Mouse (Mus musculus) left cerebral cortex, adult 11 months (tissue): ENCODE measurements around the gene 4930550C14Rik.
A peak's percentile ranks its signal among the peaks of the same experiment; 100 is the strongest.

ENCODE experiments used
- DNase-seq: peaks from one replicate; pipeline ENCODE4 v3.0.0; 2022; ENCODE audit warnings: low spot score

4930550C14Rik gene

DNA sequence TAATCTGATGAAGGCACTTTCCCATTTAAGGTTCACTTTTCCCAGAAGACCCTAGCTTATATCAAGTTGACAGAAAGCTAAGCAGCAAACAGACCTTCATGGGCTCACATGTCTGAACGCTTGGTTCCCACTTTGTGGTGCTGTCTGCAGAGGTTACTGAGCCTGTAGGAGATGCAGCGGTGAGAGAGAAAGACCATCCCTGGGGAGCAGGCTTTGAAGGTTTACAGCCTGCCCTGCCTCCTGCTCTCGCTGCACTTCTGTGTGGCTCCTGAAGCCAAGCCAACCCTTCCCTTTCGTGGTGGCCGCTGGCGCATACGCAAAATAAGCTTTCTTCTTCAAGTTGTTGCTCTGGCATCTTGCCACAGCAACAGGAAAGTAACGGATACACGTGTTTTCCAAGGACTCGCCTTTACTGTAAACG is at the start of gene 4930550C14Rik:
Gene 4930550C14Rik, plus strand, starts transcription at position 35 of the 421 bp plus-strand sequence.
- DNase-seq = no peak

DNA sequence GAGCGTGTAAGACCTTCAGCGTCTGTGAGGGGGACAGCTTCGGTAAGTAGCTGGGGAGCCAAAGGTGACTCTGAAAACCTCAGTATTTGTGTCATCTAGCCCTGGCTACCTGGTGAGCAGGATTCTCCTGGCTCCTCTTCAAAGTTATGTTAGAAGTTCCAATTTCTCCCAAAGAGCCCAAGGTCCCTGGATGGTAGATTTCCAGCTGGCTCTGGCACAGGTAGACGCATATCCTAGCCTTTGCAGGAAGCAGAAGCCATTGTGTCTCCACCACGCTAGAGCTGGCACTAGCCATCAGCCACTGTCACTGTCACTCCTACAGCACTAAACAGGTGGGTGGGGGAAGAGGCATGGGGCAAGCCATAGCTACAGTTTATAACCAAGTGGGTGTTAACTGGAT is 49.0 kb upstream of the 4930550C14Rik start:
- DNase-seq = no peak

DNA sequence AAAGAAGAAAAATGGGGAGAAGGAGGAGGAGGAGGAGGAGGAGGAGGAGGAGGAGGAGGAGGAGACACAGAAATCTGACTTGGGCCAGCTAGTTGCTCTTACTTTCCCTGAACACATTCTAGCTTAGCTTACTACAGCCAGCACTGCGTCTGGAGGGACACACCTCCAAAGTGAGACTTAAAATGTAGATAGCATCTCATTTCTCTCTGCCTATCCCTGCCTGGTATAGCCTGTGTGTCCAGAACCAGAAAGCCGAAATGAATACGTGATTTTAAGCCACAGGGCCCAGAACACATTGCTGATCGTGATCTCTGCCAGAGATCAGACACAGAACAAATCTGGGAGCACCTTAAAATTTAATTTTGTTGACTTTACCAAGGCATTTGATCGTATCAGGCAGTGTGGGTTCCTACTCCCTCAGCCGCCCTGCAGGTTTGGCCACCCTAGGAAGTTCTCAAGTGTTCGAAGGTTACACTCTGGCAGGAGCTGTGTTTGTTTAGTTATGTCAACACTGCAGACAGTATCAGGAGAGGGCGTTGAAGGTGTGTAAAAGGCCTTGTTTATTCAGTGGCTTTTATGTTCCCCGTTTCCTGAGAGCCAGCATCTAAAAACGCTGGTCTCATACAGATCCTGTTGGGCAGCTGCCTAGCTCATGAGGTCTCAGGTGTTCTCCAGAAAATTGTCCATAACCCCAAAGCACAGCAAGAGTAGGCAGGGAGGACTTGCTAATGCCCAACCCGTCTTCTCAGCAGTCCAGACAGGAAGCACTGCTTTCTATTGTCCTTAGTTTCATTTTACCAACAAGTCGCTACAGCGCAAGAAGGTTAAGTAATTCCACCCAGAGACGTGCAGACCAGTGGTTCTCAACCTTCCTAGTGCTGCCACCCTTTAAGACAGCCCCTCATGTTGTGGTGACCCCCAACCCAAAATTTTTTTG is 45.6 kb upstream of the 4930550C14Rik start:
- no peak for DNase-seq

DNA sequence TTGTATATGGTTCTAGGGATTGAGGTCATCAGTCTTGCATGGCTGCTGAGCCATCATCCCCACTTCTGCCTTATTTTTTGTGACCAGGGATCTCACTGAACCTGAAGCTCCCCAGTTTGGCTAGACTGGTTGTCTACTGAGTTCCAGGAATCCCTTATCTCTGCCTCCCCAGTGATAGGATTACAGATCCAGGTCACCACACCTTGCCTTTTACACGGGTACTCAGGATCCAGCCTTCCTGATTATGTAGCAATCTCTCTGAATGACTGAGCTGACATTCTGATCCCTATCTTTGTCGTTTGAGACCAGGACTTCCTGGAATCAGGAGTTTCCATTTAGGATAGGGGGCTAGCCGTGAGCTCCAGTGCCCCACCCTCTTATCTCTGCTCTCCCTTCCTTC is 30.8 kb upstream of the 4930550C14Rik start:
- DNase-seq = no peak

DNA sequence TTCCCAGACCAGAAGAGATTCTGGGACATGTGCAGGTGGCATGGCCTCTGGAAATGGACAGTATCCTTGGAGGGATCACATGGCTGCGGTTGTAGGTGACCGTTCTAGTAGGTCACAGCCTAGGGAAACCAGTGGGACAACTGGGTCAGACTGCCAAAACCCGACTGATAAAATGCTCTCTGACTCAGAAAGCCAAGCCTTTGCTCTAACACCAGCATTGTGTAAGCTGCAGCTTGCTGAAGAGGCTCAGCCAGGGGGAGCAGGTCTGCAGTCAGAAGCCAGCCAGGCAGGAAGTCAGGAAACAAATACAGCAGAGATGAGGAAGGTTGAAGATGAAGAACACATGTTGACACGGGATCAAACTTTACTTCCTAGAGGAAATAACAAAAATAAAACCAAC is 26.2 kb upstream of the 4930550C14Rik start:
- no peak for DNase-seq

DNA sequence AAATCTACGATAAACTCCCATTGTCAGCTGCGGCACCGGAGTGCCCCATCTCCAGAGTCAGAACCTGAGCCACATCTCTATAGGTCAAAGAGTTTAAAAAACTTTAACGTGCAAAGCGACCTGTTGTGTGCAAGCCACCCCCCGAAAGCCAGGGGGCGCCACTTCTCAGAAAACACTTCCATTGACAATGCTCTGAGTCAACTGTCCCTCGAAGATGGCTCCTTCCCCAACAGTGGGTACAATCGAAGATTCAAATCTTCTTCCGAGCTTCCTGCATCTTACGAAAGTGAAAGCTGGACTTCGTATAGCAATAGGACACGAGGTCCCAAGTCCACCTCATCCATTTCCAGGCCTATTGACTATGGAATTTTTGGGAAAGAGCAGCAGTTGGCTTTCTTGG is 25.3 kb upstream of the 4930550C14Rik start:
- no peak for DNase-seq

DNA sequence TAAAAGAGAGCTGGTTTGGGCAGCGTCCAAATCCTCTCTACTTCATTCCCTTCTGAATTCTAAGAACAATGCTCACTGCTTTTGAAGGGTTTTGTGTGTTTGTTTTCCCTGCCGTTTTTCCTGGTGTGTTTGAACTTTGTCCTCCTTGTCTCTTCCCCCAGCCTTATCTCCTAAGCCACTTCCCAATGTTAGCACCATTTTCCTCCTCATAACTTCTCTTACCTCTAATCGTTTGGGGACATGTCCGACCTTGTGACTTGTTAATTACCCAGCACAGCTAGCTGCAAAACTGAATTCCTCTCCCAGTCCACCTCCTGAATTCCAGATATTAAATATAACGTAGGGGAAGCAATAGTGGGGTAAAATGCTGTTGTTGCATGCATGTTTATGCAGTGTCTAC is 24.5 kb upstream of the 4930550C14Rik start:
- no peak for DNase-seq

DNA sequence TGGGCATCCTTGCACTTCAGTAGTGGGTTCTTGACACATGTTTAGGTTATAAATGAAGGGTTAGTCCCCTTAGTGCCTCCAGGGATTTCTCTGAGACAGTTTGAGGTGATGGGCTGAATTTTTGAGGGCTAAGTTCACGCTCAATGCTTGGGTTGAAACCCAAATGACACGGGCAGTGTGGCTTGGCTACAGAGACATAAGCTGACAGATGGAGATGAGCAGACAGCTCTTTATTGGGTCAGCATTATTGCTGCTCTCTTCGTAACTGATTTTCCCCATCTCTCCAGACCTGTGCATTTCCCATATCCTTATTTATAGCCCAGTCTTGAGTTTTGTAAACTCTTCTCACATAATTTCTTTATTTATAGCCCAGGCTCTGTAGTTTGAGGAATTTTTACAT is 24.0 kb upstream of the 4930550C14Rik start:
- DNase-seq = no peak

DNA sequence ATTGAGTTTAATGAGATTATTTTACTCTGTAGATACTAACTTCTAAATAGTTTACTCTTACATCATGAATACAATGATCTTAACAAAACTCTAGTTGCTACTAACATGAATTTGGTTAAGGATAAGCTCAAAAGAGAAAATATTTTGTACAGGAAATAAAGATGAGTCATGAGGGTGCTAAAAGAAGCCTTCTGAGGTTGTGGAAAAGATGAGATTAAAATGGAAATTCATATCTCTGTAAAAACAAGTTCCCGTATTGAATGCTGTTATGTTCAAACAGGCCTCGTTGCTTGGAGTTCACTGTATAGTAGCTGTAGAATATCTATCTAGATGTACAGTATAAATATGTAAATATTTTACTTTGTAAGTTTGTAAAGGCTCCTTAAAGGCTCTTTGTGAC is 21.5 kb upstream of the 4930550C14Rik start:
- no peak for DNase-seq

DNA sequence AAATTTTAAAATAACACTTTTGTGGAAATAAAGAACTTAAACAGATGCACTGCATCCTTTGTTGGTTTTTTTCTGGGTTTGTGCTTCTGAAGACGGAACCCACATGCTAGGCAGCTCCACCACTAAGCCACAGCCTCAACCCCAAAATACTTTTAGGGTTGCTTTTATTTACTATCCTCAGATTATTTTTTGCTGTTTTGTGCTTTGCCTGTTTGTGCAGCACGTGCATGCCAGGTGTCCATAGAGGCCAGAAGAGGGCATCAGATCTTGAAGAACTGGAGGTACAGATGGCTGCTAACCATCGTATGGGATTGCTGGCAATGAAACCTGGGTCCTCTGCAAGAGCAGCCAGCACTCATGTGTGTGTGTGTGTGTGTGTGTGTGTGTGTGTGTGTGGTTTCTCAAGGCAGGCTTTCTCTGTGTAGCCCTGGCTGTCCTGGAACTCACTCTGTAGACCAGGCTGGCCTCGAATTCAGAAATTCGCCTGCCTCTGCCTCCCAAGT is 21.0 kb upstream of the 4930550C14Rik start:
- no peak for DNase-seq

DNA sequence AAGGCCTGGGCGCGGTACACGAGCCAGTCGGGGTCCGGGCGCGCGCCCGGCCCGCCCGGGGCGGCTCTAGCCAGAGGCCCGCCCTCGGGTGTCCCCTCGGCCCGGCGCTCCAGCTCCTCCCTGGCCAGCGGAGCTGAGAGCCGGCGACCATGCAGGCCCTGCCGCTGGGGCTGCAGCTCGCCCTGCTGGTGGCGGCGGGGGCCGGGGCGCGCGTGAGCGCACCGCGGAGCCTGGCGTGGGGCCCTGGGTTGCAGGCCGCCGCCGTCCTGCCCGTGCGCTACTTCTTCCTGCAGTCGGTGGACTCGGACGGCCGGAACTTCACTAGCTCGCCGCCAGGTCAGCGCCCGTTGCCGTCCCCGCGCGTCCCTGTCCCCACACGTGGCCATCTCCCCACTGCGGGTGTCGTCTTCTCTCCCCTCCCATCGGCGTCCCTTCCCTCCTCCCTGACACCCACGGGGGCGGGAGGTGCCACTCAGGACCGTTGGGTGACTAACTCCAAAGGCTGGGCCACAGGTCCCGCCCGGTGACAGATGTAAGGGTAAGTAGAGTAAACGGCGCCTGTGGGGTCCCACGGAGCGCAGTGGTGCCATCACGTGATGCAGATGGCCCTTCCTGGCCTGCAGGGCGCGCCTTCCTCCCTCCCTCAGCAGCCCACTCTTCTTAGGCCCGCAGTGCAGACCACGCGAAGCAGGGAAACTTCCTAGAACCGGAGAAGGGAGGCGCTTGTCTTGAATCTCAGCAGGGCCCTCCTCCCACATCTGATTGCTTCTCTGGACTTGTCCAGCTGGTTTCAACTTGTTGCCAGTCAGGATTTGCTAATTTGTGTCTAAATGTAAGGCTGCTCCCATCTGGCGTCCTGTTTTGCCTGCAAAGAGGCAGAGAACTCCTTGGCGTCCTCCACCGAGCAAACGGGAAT is 17.9 kb upstream of the 4930550C14Rik start, which contains the start of gene Kdelc2:
Gene Kdelc2, plus strand, starts transcription at position 75 of the 916 bp plus-strand sequence.
- peak; percentile 76 for DNase-seq

DNA sequence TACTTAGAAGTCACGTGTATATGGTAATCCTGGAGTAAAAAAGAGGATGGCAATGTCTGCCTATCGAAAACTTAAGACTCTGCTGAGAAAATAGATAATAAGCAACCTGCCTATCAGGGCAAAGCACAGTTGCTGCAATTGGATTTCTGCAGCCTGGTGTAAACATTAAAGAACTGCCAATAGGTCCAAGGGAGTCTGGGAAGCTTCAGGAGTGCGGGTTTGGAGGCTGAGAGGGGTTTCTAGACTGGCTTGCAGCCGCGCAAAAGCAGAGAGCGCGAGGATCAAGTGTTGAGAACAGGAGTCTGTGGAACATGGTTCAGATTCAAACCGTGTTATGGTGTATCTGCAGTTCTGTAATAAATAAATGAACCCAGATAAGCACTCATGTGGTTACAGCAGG is 17.3 kb upstream of the 4930550C14Rik start:
- DNase-seq = no peak

DNA sequence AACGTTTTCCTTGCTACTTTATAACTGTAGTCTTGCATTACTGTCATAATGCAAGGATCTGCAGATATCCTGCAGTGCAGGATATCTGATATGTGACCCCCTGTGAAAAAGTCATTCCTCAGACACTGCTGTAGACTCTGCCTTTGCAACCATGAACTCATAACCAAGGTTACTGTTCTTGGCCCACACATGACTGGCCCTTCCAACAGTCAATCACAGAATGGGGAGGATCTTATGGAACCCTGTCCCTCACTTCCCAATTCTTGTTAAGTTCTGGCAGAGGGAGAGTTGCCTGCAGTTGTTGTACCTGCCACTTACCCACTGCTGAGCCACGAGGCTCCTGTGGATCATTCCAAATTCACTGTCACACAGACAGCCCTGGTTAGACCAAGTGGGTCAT is 14.7 kb upstream of the 4930550C14Rik start:
- DNase-seq = no peak

DNA sequence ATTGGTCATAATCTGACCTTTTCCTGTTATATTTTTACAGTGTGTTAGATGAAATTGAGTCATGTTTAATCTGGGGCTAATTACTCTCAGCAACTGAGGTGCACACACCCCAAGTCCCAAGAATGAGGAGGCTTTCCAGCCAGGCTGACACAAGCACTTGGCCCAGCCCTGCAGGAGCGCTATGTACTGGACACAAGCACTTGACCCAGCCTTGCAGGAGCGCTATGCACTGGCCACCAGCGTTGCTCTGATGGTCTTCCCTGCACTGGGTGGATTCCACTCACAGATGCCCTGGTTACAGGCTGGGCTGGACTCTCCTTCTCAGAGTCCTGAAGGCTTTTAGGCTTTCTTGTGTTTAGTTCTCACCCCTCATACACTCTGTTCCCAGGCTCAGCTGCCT is 13.0 kb upstream of the 4930550C14Rik start:
- no peak for DNase-seq

DNA sequence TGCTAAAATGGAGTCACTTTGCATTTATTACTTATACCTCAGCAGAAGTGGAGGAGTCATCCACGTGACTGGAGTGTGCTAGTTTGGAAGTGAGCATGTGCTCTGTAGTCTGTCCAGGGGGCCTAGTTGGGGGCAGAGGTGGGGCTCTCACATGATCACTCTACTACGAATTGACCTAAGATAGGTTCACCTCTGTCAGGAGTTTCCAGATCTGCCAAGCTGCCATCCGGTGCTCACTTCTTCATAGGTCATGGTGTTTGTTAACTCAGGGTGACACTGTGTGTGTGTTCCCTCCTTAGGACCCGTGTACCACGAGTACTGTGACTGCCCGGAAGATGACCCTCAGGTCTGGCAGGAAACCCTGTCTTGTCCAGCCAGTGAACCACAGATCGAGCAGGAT is 12.0 kb upstream of the 4930550C14Rik start:
- DNase-seq = no peak

DNA sequence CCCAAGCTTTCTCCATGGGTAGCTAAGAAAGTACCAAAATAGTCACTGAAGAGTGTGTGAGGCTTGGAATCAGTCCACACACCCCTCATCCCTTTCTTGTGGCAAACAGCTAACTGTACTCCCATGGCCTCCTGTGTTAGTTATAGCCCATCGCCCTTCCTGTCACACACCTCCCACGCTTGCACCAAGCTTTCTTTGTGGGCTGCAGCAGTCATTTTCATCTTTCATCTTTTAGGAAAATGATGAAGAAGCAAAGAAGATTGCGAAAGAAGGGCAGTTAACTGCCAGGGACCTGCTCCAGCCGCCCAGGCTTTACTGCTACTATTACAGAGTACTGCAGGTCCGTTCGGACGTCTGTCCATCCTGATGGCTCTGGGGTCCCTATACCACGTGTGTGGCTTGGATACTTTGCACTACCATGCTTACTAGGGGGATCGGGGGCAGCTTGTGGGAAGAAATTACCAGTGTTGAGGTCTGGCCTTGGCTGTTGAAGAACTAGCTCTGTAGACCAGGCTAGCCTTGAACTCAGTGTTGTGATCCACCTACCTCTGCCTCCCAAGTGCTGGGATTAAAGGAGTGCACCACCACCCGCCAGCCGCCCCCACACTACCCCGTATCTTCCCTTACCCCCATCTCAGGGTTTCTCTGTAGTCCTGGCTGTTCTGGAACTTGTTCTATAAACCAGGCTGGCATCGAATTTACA is 4.3 kb upstream of the 4930550C14Rik start:
- no peak for DNase-seq

DNA sequence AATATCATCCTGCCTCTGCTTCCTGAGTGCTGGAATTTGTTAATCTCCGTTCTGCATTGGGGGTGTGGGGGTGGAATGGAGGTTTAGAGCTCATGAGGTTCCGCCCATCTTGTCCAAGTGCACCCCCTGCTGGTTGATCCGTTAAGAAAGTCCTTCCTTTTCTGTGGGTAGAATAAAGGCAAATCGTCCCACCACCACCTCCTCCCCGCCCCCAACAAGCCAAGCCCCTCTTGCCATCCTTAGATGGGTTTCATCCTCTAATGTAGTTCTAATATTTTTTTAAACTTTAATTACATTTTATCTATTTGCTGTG is 3.8 kb upstream of the 4930550C14Rik start:
- DNase-seq = no peak

DNA sequence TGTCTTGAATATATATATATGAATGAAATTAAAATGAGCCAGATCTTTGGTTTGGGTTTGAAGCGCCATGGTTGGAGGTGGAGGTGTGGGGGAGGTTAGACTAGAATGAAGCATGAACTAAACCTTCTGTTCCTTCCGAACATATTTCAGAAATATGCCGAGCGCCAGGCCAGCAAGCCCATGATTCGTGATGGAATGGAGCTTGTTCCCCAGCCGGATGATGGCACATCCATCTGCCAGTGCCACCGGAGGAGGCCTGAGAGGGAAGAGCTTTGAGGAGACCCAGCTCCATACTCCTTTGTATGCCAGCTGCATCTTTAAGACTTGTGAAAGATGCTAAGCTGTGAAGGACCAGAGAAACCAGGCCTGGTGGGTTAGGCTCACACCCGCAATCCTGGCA is 2.6 kb upstream of the 4930550C14Rik start:
- no peak for DNase-seq

DNA sequence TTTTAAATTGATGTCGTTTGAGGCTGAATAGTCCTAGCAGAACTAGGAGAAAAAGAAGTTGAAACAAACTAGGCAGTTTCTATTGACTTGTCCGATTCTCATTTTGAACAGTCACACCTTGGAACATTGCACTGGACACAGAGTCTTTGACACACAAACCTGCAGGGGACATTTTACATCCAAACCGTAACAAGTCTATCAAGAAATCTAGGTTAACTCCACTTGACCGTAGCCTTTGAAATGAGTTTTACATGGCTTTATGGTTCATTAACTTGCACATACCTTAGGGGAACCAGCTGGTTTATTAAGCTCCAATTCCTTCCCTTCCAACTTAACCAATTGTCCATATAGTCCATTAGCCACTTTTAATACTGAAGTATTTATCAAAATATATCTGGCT is 1.4 kb upstream of the 4930550C14Rik start:
- DNase-seq = no peak

DNA sequence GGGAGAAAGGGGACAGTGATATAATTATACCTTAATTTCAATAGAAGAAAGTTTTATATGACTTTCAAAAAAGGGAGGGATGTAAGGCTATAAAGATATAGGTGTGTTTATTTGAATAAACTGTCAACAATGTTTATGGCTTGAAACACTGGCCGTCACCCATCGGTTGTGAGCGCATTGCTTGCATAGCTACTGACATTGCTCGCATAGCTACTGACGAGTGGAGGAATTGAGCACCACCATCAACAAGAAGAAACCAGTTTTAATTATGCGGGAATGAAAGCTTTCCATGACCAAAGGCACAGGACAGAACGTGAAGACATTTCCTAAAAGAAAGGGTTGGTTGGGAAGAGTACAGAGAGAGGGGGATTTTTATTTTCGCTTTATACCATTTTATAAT is 979 bp upstream of the 4930550C14Rik start:
- no peak for DNase-seq

DNA sequence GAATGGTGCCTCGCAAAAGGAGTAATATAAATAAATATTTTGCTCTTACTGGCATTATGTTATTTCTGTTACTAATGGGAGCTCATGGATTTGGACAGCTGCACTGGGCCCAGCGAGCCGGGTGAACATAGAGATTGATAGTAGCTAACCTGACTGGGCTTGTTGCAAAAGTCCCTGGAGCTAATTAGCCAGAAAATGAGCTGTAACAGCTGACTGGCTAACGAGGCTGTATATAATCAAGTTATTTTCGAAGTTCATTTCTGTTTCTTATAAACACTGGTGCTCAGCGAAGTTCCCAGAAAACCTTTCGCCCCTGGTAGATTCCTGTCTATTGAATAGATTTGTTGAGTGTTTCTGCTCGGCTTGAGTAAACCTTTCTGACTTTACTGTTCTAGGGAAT is 866 bp downstream of the 4930550C14Rik start:
- DNase-seq = no peak
